Mouse (Mus musculus) spleen, postnatal 14 days (tissue): ENCODE results near the gene Ndufs7.
"Not testable (repeated sequence)": the region's sequence is repeated elsewhere in the genome, so short reads cannot be mapped to it uniquely, and the experiment has no call there.

ENCODE experiments used
- DNase-seq, 2 experiments: peaks; one replicate each; pipeline ENCODE4 v3.0.0; 2021 to 2022; ENCODE audit warnings: low spot score in 2 of 2

Ndufs7 gene

GRCm38 (mm10) chr10:80248971-80249640 lies at the start of gene Ndufs7:
Gene Ndufs7, plus strand, starts transcription at chr10:80249121.
- peak; percentile 91 to 93 for DNase-seq

GRCm38 (mm10) chr10:80199440-80200008 lies 49.4 kb upstream of the Ndufs7 start:
- peak; percentile 55 to 77 for DNase-seq

GRCm38 (mm10) chr10:80200485-80200884 lies 48.4 kb upstream of the Ndufs7 start:
- DNase-seq = no peak

GRCm38 (mm10) chr10:80204055-80204454 lies 44.9 kb upstream of the Ndufs7 start:
- DNase-seq = no peak

- DNase-seq = no peak
These were observed 41.7 kb upstream of the Ndufs7 start for GRCm38 (mm10) chr10:80207201-80207600.

- no peak for DNase-seq
These were observed 41.2 kb upstream of the Ndufs7 start for GRCm38 (mm10) chr10:80207676-80208075.

GRCm38 (mm10) chr10:80208248-80208647 lies 40.7 kb upstream of the Ndufs7 start:
- DNase-seq = no peak

GRCm38 (mm10) chr10:80208841-80209371 lies 40.0 kb upstream of the Ndufs7 start:
- no peak for DNase-seq

GRCm38 (mm10) chr10:80211547-80212103 lies 37.3 kb upstream of the Ndufs7 start:
- not testable (repeated sequence) for DNase-seq

- DNase-seq = no peak
These were observed 33.7 kb upstream of the Ndufs7 start for GRCm38 (mm10) chr10:80215048-80215772.

GRCm38 (mm10) chr10:80220676-80221075 lies 28.2 kb upstream of the Ndufs7 start:
- no peak for DNase-seq

- DNase-seq = not testable (repeated sequence)
These were observed 25.8 kb upstream of the Ndufs7 start for GRCm38 (mm10) chr10:80223137-80223536.

GRCm38 (mm10) chr10:80226071-80226415 lies 22.9 kb upstream of the Ndufs7 start:
- DNase-seq = no peak

- DNase-seq = peak; percentile 96 to 97
These were observed 22.3 kb upstream of the Ndufs7 start, which contains the start of gene Mum1 for GRCm38 (mm10) chr10:80226416-80227165. Gene Mum1, plus strand, starts transcription at chr10:80226434.

- DNase-seq = no peak
These were observed 21.8 kb upstream of the Ndufs7 start for GRCm38 (mm10) chr10:80227166-80227539.

- DNase-seq = no peak
These were observed 20.8 kb upstream of the Ndufs7 start for GRCm38 (mm10) chr10:80227877-80228775.

GRCm38 (mm10) chr10:80236145-80236825 lies 12.6 kb upstream of the Ndufs7 start:
- DNase-seq = no peak

GRCm38 (mm10) chr10:80237020-80237419 lies 11.9 kb upstream of the Ndufs7 start:
- no peak for DNase-seq

GRCm38 (mm10) chr10:80238306-80238705 lies 10.6 kb upstream of the Ndufs7 start:
- no peak for DNase-seq

- no peak for DNase-seq
These were observed 9.1 kb upstream of the Ndufs7 start for GRCm38 (mm10) chr10:80239791-80240190.
